Mouse (Mus musculus) heart, adult 2 months (tissue): ENCODE results near the gene Tmem116.

Source experiments
- CTCF ChIP-seq: fragments of 200-600 bp; IDR thresholded peaks from 2 replicates; pipeline ENCODE4 v1.8.1; 2022; ENCODE audit warnings: antibody characterized with exemption, mild to moderate bottlenecking, moderate library complexity
- EP300 ChIP-seq: fragments of 200-500 bp; IDR thresholded peaks from 2 replicates; pipeline ENCODE4 v1.6.1; 2011; ENCODE audit warnings: low read depth, low read length, control low read depth; ENCODE audit not compliant: insufficient read depth
- POLR2A ChIP-seq: fragments of 200-500 bp; IDR thresholded peaks from 2 replicates; pipeline ENCODE4 v1.6.1; 2011; ENCODE audit warnings: mild to moderate bottlenecking, low read depth, low read length, control low read depth; ENCODE audit not compliant: insufficient read depth

- TF ChIP-seq CTCF (no peak), POLR2A (peak; percentile 85), EP300 (peak; percentile 55; the same call in 1 of the 2 replicates)
Measured at GRCm38 (mm10) chr5:121545793-121546529, 94.3 kb downstream of the Tmem116 start, which contains the start of gene Mapkapk5.
